Mouse (Mus musculus): ENCODE measurements around the gene Itgb2.

- TF ChIP-seq CTCF (IDR thresholded peaks at IDR 0.05; ENCODE audit: low read depth, low read length) (no peak), POLR2A (IDR thresholded peaks at IDR 0.05; ENCODE audit: borderline replicate concordance, low read depth, low read length) (no peak)
Observed at GRCm38 (mm10) chr10:77588036-77588435, 58.0 kb downstream of the Itgb2 start.

Measured in bone marrow macrophage, adult 2 months (primary cell).